Mouse (Mus musculus) lung, adult 10 weeks (tissue): ENCODE results near the gene Gal3st2b. TPM values are rescaled to one million over a fixed set of nuclear protein-coding genes. Genes with fewer than 3 reads are reported as not detected.

ENCODE experiments used
- polyA plus RNA-seq: library from polyadenylated mRNA; stranded (reverse); fragments of 350-450 nt; fragmentation: Illumina TruSeq; extraction: RNeasy Lipid Tissue Mini Kit (QIAGEN cat#74804); gene quantifications from one replicate; pipeline ENCODE4 v1.2.3, GENCODE M21; 2014; ENCODE audit warnings: low read depth, low replicate concordance; ENCODE audit not compliant: insufficient read depth

Gene Gal3st2b
- polyA plus RNA-seq = not detected

DNA sequence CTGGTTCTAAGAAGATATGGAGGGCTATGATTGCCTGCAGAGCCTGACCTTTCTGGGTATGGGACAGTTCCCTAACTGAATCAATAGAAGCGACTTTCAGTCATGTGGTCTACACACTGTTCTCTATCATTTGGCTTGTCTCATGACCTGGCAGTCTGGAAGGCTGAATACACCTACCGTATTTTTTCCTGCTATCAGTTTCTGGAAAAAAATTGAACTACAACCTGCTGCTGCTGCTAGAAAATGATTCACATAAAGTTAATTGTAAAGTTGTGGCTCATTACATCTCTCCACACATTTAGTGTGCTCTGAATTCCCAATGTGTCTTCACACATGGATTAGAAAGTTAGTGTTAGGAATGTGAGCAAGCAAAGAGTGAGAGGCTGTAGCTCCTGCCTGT is at the start of gene Gal3st2b:
Gene Gal3st2b, plus strand, starts transcription at position 301 of the 400 bp plus-strand sequence.

DNA sequence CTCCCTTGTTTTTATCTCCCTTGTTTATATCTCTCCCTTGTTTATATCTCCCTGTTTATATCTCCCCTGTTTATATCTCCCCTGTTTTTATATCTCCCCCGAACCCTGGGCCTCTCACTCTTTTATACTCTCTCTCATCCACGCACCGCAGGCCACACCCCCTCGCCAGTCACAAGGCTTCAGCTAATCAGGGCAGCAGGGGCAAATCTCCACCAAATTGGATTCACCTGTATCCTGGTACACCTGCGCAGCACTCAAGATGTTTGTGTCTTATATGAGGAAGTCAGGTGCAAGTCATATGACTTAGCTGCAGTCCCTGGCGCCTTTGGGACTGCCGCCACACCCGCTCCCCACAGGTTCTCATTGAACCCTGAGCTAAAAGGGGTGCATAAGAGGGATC is 72.1 kb downstream of the Gal3st2b start, which contains the start of gene Gal3st2c:
Gene Gal3st2c, plus strand, starts transcription at position 301 of the 400 bp plus-strand sequence.

Other genes with a start within 250 kb of the Gal3st2b start
- gene Bok, start 232.7 kb upstream of the Gal3st2b start, polyA plus RNA-seq = 16.7 TPM
- gene Atg4b, start 166.8 kb upstream of the Gal3st2b start, polyA plus RNA-seq = 24.6 TPM
- gene Thap4, start 163.4 kb upstream of the Gal3st2b start, polyA plus RNA-seq = 28.8 TPM
- 39.8 TPM for gene Dtymk, start 116.4 kb upstream of the Gal3st2b start, polyA plus RNA-seq
- gene Ing5, start 114.3 kb upstream of the Gal3st2b start, polyA plus RNA-seq = 8.5 TPM
- gene D2hgdh, start 93.4 kb upstream of the Gal3st2b start, polyA plus RNA-seq = 6.2 TPM
- gene Gal3st2, start 57.0 kb upstream of the Gal3st2b start, polyA plus RNA-seq = 0.46 TPM
- not detected for gene Gal3st2c, start 72.2 kb downstream of the Gal3st2b start, polyA plus RNA-seq
- not detected for gene Neu4, start 102.1 kb downstream of the Gal3st2b start, polyA plus RNA-seq
- 0.20 TPM for gene Pdcd1, start 134.2 kb downstream of the Gal3st2b start, polyA plus RNA-seq